Mouse (Mus musculus) v-Abl transformed pro-B cells (cell line): ENCODE measurements around the gene Mvb12b.

Experiments used
- in situ Hi-C, 2 experiments: fragments of 400-800 bp; cut with MboI; formaldehyde crosslinking; loops; one replicate each; pipeline ENCODE4 v1.15.1; 2025; ENCODE audit not compliant: unreplicated experiment in 2 of 2

The Mvb12b gene

GRCm38 (mm10) chr2:33818385-33818784 is 69.4 kb downstream of the Mvb12b start:
- in situ Hi-C loops = no loop called here

GRCm38 (mm10) chr2:33817663-33818346 is 69.9 kb downstream of the Mvb12b start:
- in situ Hi-C loops = no loop called here

- in situ Hi-C loops = no loop called here
These were observed 70.7 kb downstream of the Mvb12b start for GRCm38 (mm10) chr2:33817080-33817479.

GRCm38 (mm10) chr2:33814581-33814980 is 73.2 kb downstream of the Mvb12b start:
- in situ Hi-C loops = no loop called here

GRCm38 (mm10) chr2:33813501-33814240 is 74.1 kb downstream of the Mvb12b start:
- in situ Hi-C loops = no loop called here

- in situ Hi-C loops = no loop called here
These were observed 74.8 kb downstream of the Mvb12b start for GRCm38 (mm10) chr2:33812980-33813379.

- in situ Hi-C loops = no loop called here
These were observed 76.3 kb downstream of the Mvb12b start for GRCm38 (mm10) chr2:33811349-33811890.

- in situ Hi-C loops = loop anchor here in 1 of 2 experiments (10.0 kb wide), 1 partner anchor 54 kb away; no protein-coding TSS in a partner anchor
These were observed 78.7 kb downstream of the Mvb12b start for GRCm38 (mm10) chr2:33809081-33809480.

GRCm38 (mm10) chr2:33808032-33808431 is 79.7 kb downstream of the Mvb12b start:
- in situ Hi-C loops = loop anchor here in 1 of 2 experiments (10.0 kb wide), 1 partner anchor 53 kb away; no protein-coding TSS in a partner anchor

- in situ Hi-C loops = loop anchor here in 1 of 2 experiments (10.0 kb wide), 1 partner anchor 51 kb away; no protein-coding TSS in a partner anchor
These were observed 82.1 kb downstream of the Mvb12b start for GRCm38 (mm10) chr2:33805640-33806039.

GRCm38 (mm10) chr2:33803717-33804214 is 84.0 kb downstream of the Mvb12b start:
- in situ Hi-C loops = loop anchor here in 1 of 2 experiments (10.0 kb wide), 1 partner anchor 49 kb away; no protein-coding TSS in a partner anchor

GRCm38 (mm10) chr2:33803083-33803615 is 84.6 kb downstream of the Mvb12b start:
- in situ Hi-C loops = loop anchor here in 1 of 2 experiments (10.0 kb wide), 1 partner anchor 48 kb away; no protein-coding TSS in a partner anchor

GRCm38 (mm10) chr2:33801760-33802159 is 86.0 kb downstream of the Mvb12b start:
- in situ Hi-C loops = loop anchor here in 1 of 2 experiments (10.0 kb wide), 1 partner anchor 47 kb away; no protein-coding TSS in a partner anchor

- in situ Hi-C loops = loop anchor here in 1 of 2 experiments (10.0 kb wide), 1 partner anchor 47 kb away; no protein-coding TSS in a partner anchor
These were observed 86.4 kb downstream of the Mvb12b start for GRCm38 (mm10) chr2:33801336-33801735.

- in situ Hi-C loops = loop anchor here in 1 of 2 experiments (10.0 kb wide), 1 partner anchor 45 kb away; no protein-coding TSS in a partner anchor
These were observed 87.5 kb downstream of the Mvb12b start for GRCm38 (mm10) chr2:33800221-33800620.

GRCm38 (mm10) chr2:33795716-33796472 is 91.9 kb downstream of the Mvb12b start:
- in situ Hi-C loops = loop anchor here in 1 of 2 experiments (5.0 kb wide), 1 partner anchor 39 kb away; no protein-coding TSS in a partner anchor

- in situ Hi-C loops = loop anchor here in 1 of 2 experiments (5.0 kb wide), 1 partner anchor 38 kb away; no protein-coding TSS in a partner anchor
These were observed 92.7 kb downstream of the Mvb12b start for GRCm38 (mm10) chr2:33795001-33795580.

GRCm38 (mm10) chr2:33794483-33794882 is 93.3 kb downstream of the Mvb12b start:
- in situ Hi-C loops = no loop called here

- in situ Hi-C loops = no loop called here
These were observed 97.4 kb downstream of the Mvb12b start for GRCm38 (mm10) chr2:33790301-33790700.
